Mouse (Mus musculus) midbrain, embryonic 12.5 days (tissue): ENCODE results near the gene Hist1h2be. TPM values are rescaled to one million over a fixed set of nuclear protein-coding genes. Genes with fewer than 3 reads are reported as not detected.
A peak's percentile ranks its signal among the peaks of the same experiment; 100 is the strongest.
"Not testable (repeated sequence)": the region's sequence is repeated elsewhere in the genome, so short reads cannot be mapped to it uniquely, and the experiment has no call there.

Experiments
- ATAC-seq: fragments of 200-750 bp; cut with Nextera tagmentation; 2 replicates; pipeline ENCODE4 v1.8.0; 2017; ENCODE audit warnings: low read depth, moderate TSS enrichment, moderate library complexity; ENCODE audit not compliant: low FRiP score
- H3K27ac ChIP-seq: fragments of 300-500 bp; sonication (generic); replicated peaks from 2 replicates; pipeline ENCODE4 v1.5.1; 2016; ENCODE audit warnings: mild to moderate bottlenecking
- H3K27me3 ChIP-seq: fragments of 300-500 bp; sonication (generic); 2 replicates; pipeline ENCODE4 v1.6.1; 2016; ENCODE audit warnings: mild to moderate bottlenecking
- H3K36me3 ChIP-seq: fragments of 300-500 bp; sonication (generic); 2 replicates; pipeline ENCODE4 v1.6.1; 2016
- H3K4me1 ChIP-seq: fragments of 300-500 bp; sonication (generic); 2 replicates; pipeline ENCODE4 v1.6.1; 2016
- H3K4me2 ChIP-seq: fragments of 300-500 bp; sonication (generic); replicated peaks from 2 replicates; pipeline ENCODE4 v1.6.1; 2016; ENCODE audit warnings: mild to moderate bottlenecking, moderate library complexity
- H3K4me3 ChIP-seq: fragments of 300-500 bp; sonication (generic); 2 replicates; pipeline ENCODE4 v1.5.1; 2016; ENCODE audit warnings: mild to moderate bottlenecking
- H3K9ac ChIP-seq: fragments of 300-500 bp; sonication (generic); replicated peaks from 2 replicates; pipeline ENCODE4 v1.6.1; 2016; ENCODE audit warnings: mild to moderate bottlenecking, moderate library complexity
- H3K9me3 ChIP-seq: fragments of 300-500 bp; sonication (generic); 2 replicates; pipeline ENCODE4 v1.6.1; 2016; ENCODE audit warnings: mild to moderate bottlenecking
- WGBS: fragments of 180-500 bp; shearing (Covaris S2); methylation state at CpG from one replicate; pipeline ENCODE4 v1.1.7; 2016; 5-methylcytosine and 5-hydroxymethylcytosine counted together
- polyA plus RNA-seq: library from polyadenylated mRNA; unstranded; fragments of >200 nt; fragmentation: Nextera tagmentation; extraction: Ambion mirVana; gene quantifications from 2 replicates; pipeline ENCODE4 v1.2.1, GENCODE M21; 2016

Hist1h2be gene
- polyA plus RNA-seq, 1 experiment from 2014 or later, result 2.5 TPM

GRCm38 (mm10) chr13:23551931-23552914, 68.7 kb downstream of the Hist1h2be start:
- H3K9me3 ChIP-seq, result no peaks in the 10 kb centered on the region
- H3K27me3 ChIP-seq, result no peaks in the 10 kb centered on the region
- 51% methylated on average over 8 of the region's 8 CpGs for WGBS
- peak overlapping the region; percentile 45 for H3K4me3 ChIP-seq
- no peak overlapping the region; the same call in 1 of the 2 replicates for H3K9ac ChIP-seq
- H3K4me2 ChIP-seq, result peak overlapping the region; percentile 58
- H3K27ac ChIP-seq, result peak overlapping the region; percentile 89
- H3K4me1 ChIP-seq, result peaks cover 22% of the 10 kb centered on the region
- no peak for ATAC-seq
- no peaks in the 10 kb centered on the region for H3K36me3 ChIP-seq

GRCm38 (mm10) chr13:23551146-23551834, 69.6 kb downstream of the Hist1h2be start, which contains the start of gene Hist1h4f:
Hist1h4f (minus strand) TSS chr13:23551648.
- under 1% methylated on average over 47 of the region's 47 CpGs for WGBS
- Histone ChIP-seq H3K9ac (peak within 1 kb of the TSS; percentile 53), H3K4me1 (peaks cover 17% of the 10 kb centered on the region), H3K4me3 (peak within 1 kb of the TSS; percentile 45), H3K4me2 (peak within 1 kb of the TSS; percentile 58), H3K27ac (peak within 1 kb of the TSS; percentile 89)
- not testable (repeated sequence) for H3K36me3 ChIP-seq, H3K27me3 ChIP-seq, H3K9me3 ChIP-seq
- peak; percentile 86 for ATAC-seq

- no peaks in the 10 kb centered on the region for H3K36me3 ChIP-seq
- 9% methylated on average over 3 of the region's 3 CpGs for WGBS
- peak overlapping the region; percentile 89 for H3K27ac ChIP-seq
- H3K27me3 ChIP-seq, result no peaks in the 10 kb centered on the region
- H3K4me3 ChIP-seq, result peak overlapping the region; percentile 45
- H3K4me1 ChIP-seq, result peaks cover 17% of the 10 kb centered on the region; the same call in 1 of the 2 replicates
- no peak for ATAC-seq
- peak overlapping the region; percentile 53 for H3K9ac ChIP-seq
- peak overlapping the region; percentile 58 for H3K4me2 ChIP-seq
- H3K9me3 ChIP-seq, result no peaks in the 10 kb centered on the region
Observed at GRCm38 (mm10) chr13:23550761-23551145, 70.2 kb downstream of the Hist1h2be start.

- no peak overlapping the region for H3K9ac ChIP-seq
- no peak for ATAC-seq
- H3K27me3 ChIP-seq, result no peaks in the 10 kb centered on the region
- H3K9me3 ChIP-seq, result no peaks in the 10 kb centered on the region
- no peak overlapping the region for H3K4me3 ChIP-seq
- no peaks in the 10 kb centered on the region for H3K36me3 ChIP-seq
- H3K4me2 ChIP-seq, result no peak overlapping the region
- peaks cover 9% of the 10 kb centered on the region for H3K4me1 ChIP-seq
- peak overlapping the region; percentile 56; the same call in 1 of the 2 replicates for H3K27ac ChIP-seq
- 82% methylated on average over 5 of the region's 5 CpGs for WGBS
Observed at GRCm38 (mm10) chr13:23546694-23547093, 74.2 kb downstream of the Hist1h2be start.

- not testable (repeated sequence) for ATAC-seq, H3K9me3 ChIP-seq, H3K4me1 ChIP-seq, H3K36me3 ChIP-seq, H3K27me3 ChIP-seq
- Histone ChIP-seq H3K27ac (peak overlapping the region; percentile 92), H3K9ac (peak overlapping the region; percentile 59), H3K4me2 (peak overlapping the region; percentile 63), H3K4me3 (peak overlapping the region; percentile 51)
- 0% methylated on average over 11 of the region's 14 CpGs for WGBS
Observed at GRCm38 (mm10) chr13:23544787-23545120, 76.2 kb downstream of the Hist1h2be start.

- Histone ChIP-seq H3K4me3 (peak within 1 kb of the TSS; percentile 51), H3K9ac (peak within 1 kb of the TSS; percentile 59), H3K27me3 (no peaks in the 10 kb centered on the region), H3K36me3 (no peaks in the 10 kb centered on the region), H3K4me2 (peak within 1 kb of the TSS; percentile 63), H3K9me3 (no peaks in the 10 kb centered on the region), H3K4me1 (peaks cover 6% of the 10 kb centered on the region), H3K27ac (peak within 1 kb of the TSS; percentile 92)
- peak; percentile 94 for ATAC-seq
- WGBS, result 1% methylated on average over 24 of the region's 45 CpGs
Observed at GRCm38 (mm10) chr13:23543965-23544786, 76.7 kb downstream of the Hist1h2be start, which contains the start of gene Hist1h3f. Hist1h3f (plus strand) TSS chr13:23544052.

- WGBS, result under 1% methylated on average over 29 of the region's 42 CpGs
Observed at GRCm38 (mm10) chr13:23542999-23543607, 77.8 kb downstream of the Hist1h2be start, which contains the start of gene Hist1h2bh. Hist1h2bh (minus strand) TSS chr13:23543392.

GRCm38 (mm10) chr13:23542225-23542980, 78.5 kb downstream of the Hist1h2be start:
- WGBS, result 2% methylated on average over 3 of the region's 3 CpGs
- not testable (repeated sequence) for ATAC-seq

More at GRCm38 (mm10) chr13:23542999-23543607, 77.8 kb downstream of the Hist1h2be start, which contains the start of gene Hist1h2bh:
- H3K36me3 ChIP-seq, H3K27me3 ChIP-seq, H3K4me1 ChIP-seq, H3K9me3 ChIP-seq: not testable (repeated sequence)
- peak within 1 kb of the TSS; percentile 54 for H3K9ac ChIP-seq
- peak within 1 kb of the TSS; percentile 63 for H3K4me2 ChIP-seq
- H3K27ac ChIP-seq, result peak within 1 kb of the TSS; percentile 92
- peak within 1 kb of the TSS; percentile 51 for H3K4me3 ChIP-seq
- ATAC-seq, result peak; percentile 88

GRCm38 (mm10) chr13:23541497-23541896, 79.4 kb downstream of the Hist1h2be start:
- no peaks in the 10 kb centered on the region for H3K9me3 ChIP-seq
- 84% methylated on average over 3 of the region's 3 CpGs for WGBS
- peaks cover 15% of the 10 kb centered on the region for H3K4me1 ChIP-seq
- H3K9ac ChIP-seq, result no peak overlapping the region
- no peak for ATAC-seq
- H3K27me3 ChIP-seq, result no peaks in the 10 kb centered on the region
- no peaks in the 10 kb centered on the region for H3K36me3 ChIP-seq
- H3K27ac ChIP-seq, result no peak overlapping the region
- no peak overlapping the region for H3K4me2 ChIP-seq
- H3K4me3 ChIP-seq, result no peak overlapping the region

More at GRCm38 (mm10) chr13:23542225-23542980, 78.5 kb downstream of the Hist1h2be start:
- Histone ChIP-seq H3K27ac (peak overlapping the region; percentile 92), H3K4me2 (peak overlapping the region; percentile 63), H3K4me3 (peak overlapping the region; percentile 47), H3K9ac (peak overlapping the region; percentile 54)
- not testable (repeated sequence) for H3K4me1 ChIP-seq, H3K9me3 ChIP-seq, H3K36me3 ChIP-seq, H3K27me3 ChIP-seq

- WGBS, result 67% methylated on average over 1 of the region's 1 CpGs
- not testable (repeated sequence) for H3K27ac ChIP-seq, H3K4me3 ChIP-seq, H3K9me3 ChIP-seq, H3K9ac ChIP-seq, H3K36me3 ChIP-seq, ATAC-seq, H3K27me3 ChIP-seq, H3K4me2 ChIP-seq
- H3K4me1 ChIP-seq, result peaks cover 15% of the 10 kb centered on the region
Observed at GRCm38 (mm10) chr13:23539821-23540220, 81.1 kb downstream of the Hist1h2be start.
